Mouse (Mus musculus) CD4-positive helper T cell, adult 2 months (primary cell): ENCODE measurements around the gene Dnajb3.
"Not testable (repeated sequence)": the region's sequence is repeated elsewhere in the genome, so short reads cannot be mapped to it uniquely, and the experiment has no call there.

Source experiments
- DNase-seq: peaks from one replicate; pipeline ENCODE4 v3.0.0-alpha.2; 2012; ENCODE audit warnings: low read depth, missing footprints, low spot score

Dnajb3 gene

DNA sequence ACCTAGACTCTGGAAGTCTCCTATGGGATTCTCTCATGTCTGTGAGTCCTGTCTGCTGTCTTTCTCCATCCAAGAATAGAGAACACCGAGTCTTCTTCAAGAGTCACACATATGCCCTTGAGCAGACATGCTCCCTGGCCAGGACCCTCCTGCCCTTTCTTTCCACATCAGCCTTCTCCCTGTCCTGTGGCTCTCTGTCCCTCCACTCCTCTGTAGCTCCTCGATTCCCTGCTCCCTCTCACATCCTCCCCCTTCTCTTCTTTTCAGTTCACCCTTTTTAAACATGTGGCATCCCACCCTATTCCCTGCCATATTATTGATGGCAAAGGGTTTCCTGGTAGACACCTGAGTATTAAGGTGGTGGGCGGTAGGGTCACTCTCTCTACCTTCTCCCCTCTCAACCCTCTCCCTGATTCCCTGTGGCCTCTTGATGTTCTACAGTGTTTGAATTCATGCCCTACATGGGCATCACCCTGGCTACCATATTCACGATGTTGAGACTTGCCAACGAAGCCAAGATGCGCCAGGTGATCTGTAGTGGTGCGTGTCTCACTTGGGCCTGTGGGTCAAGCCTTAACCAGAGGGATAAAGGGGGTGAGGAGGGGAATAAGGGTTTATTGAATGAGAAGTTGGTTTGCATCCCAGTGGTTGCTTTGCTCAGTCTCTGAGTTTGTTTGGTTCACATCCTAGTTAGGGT, 26.4 kb upstream of the Dnajb3 start:
- DNase-seq, result no peak

DNA sequence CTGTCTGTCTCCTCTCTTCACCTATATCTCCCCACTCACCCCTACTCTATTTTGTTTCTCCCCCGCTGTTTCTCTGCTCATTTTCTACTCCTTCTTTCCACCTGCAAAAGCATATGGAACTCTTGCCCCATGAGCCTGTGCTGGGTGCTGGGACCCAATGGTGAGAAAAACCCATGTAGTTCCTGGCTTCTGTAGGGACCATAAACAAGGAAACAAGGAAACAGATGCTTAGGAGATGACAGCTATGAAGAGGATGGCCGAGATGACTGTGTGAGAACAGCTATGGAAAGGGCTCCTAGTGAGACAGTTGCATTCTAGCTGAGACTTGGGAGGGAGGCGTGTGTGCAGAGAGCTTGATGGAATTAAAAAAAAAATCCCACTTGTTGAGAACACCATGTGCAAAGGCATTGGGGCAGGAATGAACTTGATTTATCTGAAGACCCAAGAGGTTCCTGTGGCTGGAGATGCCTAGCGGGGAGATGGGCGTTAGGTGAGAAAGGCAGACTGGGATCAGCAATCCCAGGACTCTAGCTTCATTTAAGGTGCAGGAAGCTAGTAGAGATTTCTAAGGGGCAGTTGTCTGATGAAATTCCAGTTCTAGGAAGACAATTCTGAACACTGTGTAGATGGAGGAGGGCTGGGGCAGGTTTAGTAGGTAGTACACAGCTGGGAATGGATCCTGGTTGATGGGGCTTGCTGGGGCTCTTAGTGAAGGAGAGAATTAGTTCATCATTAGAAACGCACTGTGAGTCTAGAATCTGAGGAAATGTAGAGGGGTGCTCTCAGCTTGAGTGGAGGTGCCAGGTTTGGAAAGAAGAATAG, 25.6 kb upstream of the Dnajb3 start:
- DNase-seq, result no peak

DNA sequence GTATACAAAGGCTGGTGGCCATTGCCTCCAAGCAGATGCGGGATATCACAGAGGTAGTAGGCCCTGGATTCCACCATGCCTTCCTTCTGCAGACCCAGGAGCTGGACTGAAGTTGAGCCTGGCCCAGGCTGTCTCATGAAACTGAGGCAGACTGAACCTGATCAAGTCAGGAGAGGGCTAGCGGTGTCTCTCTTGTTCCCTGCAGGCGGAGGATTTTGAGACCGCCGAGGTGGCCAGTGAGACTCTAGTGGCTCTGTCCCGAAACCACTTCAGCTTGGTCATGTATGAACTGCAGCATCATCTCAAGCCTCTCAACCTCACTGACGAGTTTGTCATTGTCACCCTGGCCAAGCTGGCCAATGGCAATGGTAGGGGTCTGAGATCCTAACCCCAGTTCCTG, 24.8 kb upstream of the Dnajb3 start:
- no peak for DNase-seq

DNA sequence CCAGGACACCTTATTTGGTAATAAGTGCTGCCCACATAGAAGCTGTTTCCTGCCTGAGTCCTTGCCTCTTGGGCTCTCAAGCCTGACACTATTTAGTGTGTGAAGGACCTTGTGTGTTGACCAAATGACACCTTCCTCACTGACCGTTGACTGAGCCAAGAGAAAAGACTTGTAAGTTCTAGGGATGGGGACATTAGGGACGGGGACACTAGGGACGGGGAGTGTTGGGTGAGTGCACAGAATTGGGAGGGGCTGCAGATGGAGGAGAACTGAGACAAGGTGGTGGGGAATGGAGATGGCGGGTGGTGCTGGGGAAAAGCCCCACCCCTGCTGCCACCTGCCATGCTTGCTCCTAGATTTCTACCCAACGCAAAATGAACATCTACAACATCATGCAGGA, 24.4 kb upstream of the Dnajb3 start:
- no peak for DNase-seq

DNA sequence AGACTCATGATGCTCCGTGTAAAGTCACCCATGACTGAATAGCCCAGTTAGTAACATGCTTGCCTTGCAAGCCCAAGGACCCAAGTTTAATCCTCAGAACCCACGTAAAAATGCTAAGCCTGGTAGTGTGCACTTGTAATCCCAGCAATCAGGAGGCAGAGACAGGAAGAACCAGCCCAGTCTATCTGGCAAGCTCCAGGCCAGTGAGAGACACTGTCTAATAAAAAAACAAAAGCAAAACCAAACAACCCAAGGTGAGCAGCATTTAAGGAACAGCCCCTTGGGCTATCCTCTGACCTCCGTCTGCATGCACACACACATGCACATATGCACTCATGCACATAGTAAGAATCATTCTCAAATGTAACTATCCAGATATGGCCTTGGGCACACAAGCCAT, 24.0 kb upstream of the Dnajb3 start:
- DNase-seq, result no peak

DNA sequence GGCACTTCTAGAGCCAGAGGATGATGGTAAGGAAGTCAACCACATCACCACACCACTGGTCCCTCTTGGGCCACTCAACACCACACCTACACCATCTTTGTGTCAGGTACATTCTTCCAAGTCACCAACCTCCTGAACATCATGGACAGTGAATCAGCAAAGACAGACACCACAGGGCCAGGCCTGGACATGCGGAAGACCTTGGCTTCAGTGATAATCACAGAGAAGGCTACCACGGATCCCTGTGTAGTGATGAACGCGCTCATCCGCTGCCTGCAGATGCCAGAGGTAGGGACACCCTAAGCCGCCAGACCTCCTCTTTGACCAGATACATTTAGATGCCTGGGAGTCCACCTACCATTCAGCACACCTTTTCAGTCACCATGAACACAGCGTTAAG, 22.5 kb upstream of the Dnajb3 start:
- no peak for DNase-seq

DNA sequence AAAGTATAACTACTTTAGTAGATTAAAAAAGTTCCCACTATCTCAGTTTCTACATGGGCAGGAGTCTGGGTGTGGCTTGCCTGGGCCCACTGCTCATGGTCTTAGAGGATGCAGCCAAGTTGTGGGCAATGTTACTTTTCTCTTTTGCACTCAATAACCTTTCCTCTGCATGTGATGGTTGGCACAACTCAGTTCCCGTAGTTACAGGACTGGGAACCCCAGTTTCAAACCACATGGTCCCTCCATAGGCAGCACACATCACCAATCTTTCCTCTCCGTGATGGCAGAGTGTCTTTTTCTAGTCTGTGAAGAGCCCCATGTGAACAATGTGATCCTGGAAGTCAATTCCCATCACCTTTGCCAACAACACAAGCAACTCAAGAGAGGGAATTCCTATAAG, 21.9 kb upstream of the Dnajb3 start:
- no peak for DNase-seq

DNA sequence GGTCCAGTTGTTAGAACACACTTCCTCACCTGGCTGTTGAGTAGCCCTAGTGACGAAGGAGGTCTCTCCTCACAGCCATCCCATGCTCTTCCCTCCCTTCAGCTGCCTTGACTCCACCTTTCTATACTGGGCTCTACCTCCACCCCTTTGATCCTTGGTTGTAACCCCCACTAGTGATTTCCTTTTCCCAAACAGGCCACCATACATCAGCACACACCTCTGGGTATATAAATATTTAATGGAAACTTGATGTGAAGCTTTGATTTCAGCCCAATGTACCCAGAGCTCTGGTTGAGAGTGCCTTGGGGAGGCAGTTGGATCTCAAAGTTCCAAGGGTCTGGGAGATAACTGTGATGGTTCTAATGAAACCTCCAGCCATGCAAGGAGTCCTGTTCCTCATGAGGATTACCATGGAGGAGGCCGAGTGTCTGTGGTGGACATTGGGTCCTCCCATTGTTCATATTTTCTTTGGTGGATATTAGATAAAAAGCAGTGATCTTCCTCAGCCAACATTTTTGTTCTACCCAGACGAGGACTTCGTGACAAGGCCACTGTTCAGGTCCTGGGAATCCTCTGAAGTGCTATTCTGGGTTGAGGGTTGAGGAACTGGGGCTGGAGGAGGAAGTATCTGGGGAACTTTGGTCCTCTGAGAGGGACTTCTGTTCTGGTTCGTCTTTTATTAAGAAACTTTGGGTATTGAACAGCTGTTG, 21.2 kb upstream of the Dnajb3 start, which contains the start of gene Mroh2a:
Mroh2a (plus strand) TSS at position 317 of the 710 bp plus-strand sequence.
- DNase-seq, result no peak

DNA sequence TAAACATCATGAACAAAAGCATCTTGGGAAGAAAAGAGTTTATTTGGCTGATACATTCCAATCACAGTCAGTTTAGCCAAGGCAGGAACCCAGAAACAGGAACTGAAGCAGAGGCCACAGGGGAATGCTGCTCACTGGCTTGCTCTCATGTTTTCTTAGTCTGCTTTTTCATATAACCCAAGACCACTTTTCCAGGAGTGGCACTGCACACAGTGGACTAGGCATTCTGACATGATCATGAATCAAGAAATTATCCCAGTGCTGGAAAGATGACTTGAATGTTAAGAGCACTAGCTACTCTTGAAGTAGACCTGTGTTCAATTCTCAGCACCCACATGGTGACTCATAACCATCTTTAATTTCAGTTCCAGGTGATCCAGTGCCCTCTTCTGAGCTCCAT, 20.2 kb upstream of the Dnajb3 start:
- no peak for DNase-seq

DNA sequence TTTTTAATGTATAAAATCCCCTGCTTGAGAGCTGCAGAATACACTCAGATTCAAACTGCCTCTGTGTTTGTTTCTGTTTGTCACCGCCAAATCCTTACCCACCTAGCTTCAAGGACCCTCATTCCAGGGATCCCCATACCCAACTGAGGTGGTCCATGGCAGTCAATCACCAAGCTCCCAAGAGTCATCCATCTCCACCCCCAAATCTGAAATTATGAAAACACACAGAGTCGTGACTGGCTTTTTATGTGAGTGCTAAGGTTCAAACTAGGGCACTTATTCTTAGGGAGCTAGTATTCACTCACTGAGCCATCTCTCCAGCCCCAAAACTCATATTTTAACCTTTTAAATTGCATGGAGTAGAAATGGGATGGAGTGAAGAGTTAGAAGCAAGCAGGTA, 19.7 kb upstream of the Dnajb3 start:
- not testable (repeated sequence) for DNase-seq

DNA sequence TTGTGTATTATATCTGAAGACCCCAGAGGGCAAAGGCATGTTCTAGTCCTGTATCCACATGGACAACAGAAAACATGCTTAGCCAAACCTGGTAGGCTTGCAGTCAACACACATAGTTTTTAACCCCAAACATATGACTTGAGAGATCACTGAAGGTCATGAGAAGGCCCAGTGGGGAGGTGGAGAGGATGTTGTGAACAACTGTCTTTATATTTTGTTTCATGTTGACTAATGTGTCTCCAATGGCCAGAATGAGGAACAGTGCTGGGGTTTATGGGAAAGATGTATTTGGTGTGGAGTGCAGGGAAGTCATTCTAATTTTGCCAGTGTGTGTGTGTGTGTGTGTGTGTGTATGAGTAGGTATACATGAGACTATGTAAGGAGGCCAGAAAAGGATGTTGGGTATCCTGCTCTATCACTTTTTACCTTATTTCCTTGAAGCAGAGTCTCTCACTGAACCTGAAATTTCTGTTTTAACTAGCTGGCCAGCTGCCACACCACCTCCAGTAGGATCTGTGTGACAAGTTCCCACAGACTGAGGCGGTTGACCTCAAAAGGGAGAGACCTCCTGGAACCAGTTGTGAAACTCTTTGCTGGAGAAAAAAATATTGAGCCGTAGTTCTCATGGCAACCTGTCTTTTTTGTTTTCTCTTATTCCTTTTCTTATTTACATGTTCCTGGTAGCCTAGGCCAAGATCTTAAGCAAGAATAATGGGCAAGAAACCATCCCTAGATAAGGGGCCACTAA, 18.6 kb upstream of the Dnajb3 start:
- peak; percentile 29 for DNase-seq

DNA sequence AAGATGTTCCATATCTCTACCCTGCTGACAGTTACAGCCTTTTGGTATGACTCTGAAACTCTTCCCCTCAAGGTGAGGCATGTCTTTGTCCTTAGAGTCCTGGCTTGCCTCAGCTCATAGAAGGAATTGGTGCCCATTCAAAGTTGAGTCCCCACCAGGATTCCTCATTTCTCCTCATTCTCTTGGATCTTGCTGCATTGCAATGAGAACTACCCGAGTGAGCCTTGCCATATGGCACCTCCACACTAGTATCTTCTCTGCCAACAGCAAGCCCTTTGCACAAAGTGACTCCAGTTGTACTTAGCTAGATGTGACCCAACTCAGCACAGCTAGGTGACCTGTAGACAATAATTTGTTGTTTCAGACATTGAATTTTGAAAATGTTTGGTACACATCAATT, 18.0 kb upstream of the Dnajb3 start:
- DNase-seq, result peak; percentile 24

DNA sequence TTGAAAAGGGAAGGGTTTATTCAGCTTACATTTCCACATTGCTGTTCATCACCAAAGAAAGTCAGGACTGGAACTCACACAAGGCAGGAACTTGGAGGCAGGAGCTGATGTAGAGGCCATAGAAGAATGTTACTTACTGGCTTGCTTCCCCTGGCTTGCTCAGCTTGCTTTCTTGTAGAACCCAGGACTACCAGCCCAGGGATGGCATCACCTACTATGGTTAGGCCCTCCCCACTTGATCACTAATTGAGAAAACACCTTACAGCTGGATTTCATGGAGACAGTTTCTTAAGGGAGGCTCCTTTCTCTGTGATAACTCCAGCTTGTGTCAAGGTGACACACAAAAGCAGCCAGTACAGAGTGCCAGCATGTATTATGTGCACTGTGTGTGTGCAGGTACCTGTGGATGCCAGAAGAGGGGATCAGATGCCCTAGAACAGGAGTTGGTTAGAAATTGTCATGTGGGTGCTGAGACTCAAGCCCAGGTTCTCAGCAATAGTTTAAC, 17.5 kb upstream of the Dnajb3 start:
- DNase-seq, result peak; percentile 15

DNA sequence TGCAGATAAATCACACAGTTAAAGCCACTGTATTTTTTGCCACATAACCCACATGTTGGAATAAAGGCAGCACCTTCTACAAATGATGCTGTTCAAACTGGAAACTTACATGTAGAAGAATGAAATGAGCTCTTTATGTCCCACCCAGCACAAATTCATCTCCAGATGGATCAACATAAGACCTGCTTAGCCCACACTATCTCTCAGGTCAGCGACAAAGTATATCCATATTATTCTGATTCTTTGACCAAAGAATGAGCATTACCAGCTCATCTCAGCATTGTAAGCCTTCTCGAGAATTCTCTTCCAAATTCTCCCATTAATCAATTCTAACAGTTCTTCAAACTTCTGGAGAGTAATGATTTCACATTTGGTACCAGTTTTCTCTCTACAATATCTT, 16.6 kb upstream of the Dnajb3 start:
- peak; percentile 7 for DNase-seq

DNA sequence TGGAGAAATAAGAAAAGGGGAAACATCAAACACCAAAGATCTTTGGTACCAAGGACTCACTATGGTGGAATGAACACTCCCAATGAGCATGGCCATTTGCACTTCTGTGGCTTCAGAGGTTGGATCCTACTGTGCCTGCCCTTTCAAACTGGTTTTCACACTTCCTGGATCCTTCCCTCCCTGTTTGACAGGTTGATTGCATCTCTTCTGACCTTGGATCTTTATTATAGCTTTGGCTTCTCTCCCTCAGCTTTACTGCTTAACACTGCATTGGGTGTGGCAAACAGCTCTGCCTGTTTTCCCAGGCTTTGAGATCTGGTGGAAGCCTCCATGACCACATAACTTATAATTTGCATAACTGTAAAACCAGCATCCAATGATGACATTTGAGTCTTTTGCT, 14.8 kb upstream of the Dnajb3 start:
- DNase-seq, result peak; percentile 16

DNA sequence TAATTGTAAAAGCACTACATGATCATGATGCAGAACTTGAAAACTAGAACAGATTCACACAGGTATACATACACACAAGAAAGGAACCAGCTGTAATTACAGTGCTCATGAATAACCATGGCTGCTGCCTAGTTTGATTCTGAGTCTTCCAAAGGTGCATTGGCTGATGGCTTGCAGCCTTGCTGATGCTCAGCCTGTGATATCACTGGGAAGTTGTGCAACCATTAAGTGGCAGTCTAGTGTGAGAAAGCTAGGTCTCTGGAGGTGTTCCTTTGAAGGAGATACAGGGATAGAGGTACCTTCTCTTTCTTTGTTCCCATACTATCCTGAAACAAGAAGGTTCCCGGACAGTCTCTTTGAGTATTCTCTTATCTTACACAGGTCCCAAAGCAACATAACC, 13.5 kb upstream of the Dnajb3 start:
- DNase-seq, result peak; percentile 23

DNA sequence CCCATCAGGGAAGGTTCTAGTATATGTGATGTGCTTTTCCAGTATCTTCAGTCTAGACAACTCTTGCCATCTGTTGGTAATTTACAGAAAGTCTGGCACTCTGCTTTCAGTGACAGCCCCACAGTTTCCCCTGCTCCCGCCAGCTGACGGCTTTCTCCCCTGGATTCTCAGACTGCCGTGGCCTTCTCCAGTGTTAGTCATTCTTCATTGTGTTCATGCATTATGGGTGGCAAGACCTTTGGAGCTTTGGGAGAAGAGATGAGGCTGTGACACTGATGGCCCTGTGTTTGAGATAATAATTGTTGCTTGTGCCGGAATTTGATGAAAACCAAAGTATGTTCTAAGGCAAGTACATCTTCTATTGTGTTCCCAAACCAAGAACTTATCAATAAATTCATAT, 13.0 kb upstream of the Dnajb3 start:
- peak; percentile 5 for DNase-seq

DNA sequence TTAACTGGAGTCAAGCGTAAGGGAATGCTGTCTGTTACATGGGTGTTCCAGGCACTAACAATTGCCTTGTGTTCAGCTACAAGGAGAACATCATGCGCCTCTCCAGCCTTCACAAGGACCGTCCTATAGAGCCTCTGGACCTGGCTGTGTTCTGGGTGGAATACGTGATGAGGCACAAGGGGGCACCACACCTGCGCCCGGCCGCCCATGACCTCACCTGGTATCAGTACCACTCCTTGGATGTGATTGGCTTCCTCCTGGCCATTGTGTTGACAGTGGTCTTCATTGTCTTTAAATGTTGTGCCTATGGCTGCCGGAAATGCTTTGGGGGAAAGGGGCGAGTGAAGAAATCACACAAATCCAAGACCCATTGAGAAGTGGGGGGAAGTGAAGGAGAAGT, 12.5 kb upstream of the Dnajb3 start:
- peak; percentile 16 for DNase-seq

DNA sequence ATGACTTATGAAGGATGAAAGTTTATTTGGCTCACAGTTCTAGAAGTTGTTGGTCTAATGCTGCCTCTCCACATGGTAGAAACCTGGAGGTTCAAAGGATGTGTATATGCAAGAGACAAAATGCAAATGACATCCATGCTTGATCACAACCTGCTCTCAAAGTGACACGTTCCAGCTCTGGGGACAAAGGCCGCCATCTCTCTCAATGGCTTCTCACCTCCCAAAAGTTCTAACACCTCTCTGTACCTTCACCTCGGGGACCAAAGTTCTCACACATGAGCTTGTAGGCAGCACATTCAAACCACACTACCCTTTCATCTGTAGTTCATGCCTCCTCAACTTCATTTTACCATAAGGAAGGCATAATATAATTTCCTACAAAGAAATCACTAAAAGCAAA, 12.0 kb upstream of the Dnajb3 start:
- peak; percentile 24 for DNase-seq

DNA sequence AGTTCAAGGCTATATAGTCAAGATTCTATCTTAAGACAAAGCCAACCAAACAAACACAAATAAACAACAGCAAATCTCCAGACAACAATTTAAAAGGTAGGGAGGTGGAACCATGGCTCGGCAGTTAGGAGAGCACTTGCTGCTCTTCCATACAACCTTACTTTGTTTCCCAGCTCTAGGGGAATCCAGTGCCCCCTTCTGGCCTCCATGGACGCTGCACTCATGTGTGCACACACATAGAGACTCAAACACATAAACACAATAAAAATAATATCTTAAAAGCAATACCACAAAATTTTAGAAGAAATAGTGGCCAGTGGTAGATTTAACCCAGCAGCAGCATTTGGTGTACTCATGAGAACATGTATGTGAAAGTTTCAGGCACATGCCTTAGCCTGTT, 11.6 kb upstream of the Dnajb3 start:
- peak; percentile 28 for DNase-seq

DNA sequence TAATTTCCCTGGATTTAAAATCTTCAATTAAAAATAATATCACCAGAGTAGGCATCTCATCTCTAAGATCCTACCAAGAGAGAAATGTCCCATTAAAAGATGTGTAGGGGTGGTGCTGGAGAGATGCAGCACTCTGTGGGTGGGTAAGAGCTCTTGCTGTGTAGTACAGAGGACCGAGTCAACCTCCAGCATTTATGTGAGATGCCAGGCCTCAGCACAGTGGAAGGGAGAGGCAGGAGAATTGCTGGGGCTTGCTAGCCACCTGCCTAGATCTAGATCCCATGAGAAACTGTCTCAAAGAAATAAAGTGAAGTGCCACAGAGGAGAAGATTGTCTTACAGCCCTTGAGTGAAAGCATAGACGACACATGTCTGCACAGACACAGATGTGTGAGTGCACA, 11.0 kb upstream of the Dnajb3 start:
- DNase-seq, result peak; percentile 10
